Mouse (Mus musculus): ENCODE results near the gene Slc2a4. TPM values are rescaled to one million over a fixed set of nuclear protein-coding genes. Genes with fewer than 3 reads are reported as not detected.
"Not testable (repeated sequence)": the region's sequence is repeated elsewhere in the genome, so short reads cannot be mapped to it uniquely, and the experiment has no call there.

Gene Slc2a4
- polyA plus RNA-seq, 1 experiment from 2014 or later, result 15.7 TPM

GRCm38 (mm10) chr11:69921114-69922011 lies 26.6 kb downstream of the Slc2a4 start, which contains the start of gene Eif5a:
TSS of gene Eif5a (minus strand) at chr11:69921958.
- Histone ChIP-seq H3K27me3 (ENCODE audit: poor library complexity, severe bottlenecking) (no peaks in the 10 kb centered on the region), H3K36me3 (replicated peaks) (peaks cover 35% of the 10 kb centered on the region), H3K9me3 (no peaks in the 10 kb centered on the region), H3K4me1 (peaks cover 44% of the 10 kb centered on the region), H3K4me3 (peak within 1 kb of the TSS; percentile 99), H3K27ac (peak within 1 kb of the TSS; percentile 99)
- DNase-seq (ENCODE audit: extremely low spot score, low spot score), result peak; percentile 100
- under 1% methylated on average over 78 of the region's 78 CpGs for WGBS

DNA sequence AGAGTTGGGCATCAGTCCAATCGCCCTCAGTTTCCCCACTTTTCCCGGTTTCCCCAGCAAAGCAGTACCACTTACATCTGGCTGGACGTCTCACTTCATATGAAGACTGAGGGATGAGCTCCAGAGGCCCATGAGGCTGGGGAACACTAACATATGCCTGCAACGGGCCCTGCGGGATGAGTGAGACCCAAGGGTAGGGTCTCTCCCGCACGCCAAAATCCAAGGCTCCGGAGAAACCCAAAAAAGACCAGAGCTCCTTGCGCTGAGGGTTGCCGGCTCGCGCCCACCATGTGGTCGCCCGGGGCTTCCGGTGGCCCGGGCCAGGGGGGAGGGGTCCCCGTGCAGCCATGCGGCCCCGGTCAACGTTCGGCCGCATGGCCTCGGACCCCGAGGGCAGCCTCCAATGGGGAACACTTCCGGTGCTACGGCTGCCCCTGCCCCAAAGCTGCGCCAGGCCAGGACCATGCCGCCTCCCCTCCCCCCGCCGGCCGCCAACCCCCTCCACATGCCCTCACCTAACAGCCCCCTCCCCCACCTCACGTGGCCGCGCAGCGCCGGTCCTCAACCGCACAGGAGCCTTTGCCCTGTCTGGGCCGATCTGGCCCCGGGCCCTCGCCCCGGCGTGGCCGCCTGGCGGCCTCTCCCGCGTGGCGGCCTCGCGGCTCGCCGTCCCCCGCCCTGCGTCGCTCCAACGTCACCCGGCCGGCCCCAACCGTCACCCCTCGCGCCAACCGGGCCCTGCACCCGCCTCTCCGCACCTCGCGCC lies 27.5 kb downstream of the Slc2a4 start:
- H3K36me3 ChIP-seq (replicated peaks), result peaks cover 44% of the 10 kb centered on the region
- DNase-seq (ENCODE audit: extremely low spot score, low spot score), result peak; percentile 70
- H3K9me3 ChIP-seq, result no peaks in the 10 kb centered on the region
- H3K4me1 ChIP-seq, result peaks cover 53% of the 10 kb centered on the region
- no peaks in the 10 kb centered on the region for H3K27me3 ChIP-seq (ENCODE audit: poor library complexity, severe bottlenecking)
- under 1% methylated on average over 64 of the region's 65 CpGs for WGBS
- H3K4me3 ChIP-seq, result peak overlapping the region; percentile 99
- H3K27ac ChIP-seq, result peak overlapping the region; percentile 99

DNA sequence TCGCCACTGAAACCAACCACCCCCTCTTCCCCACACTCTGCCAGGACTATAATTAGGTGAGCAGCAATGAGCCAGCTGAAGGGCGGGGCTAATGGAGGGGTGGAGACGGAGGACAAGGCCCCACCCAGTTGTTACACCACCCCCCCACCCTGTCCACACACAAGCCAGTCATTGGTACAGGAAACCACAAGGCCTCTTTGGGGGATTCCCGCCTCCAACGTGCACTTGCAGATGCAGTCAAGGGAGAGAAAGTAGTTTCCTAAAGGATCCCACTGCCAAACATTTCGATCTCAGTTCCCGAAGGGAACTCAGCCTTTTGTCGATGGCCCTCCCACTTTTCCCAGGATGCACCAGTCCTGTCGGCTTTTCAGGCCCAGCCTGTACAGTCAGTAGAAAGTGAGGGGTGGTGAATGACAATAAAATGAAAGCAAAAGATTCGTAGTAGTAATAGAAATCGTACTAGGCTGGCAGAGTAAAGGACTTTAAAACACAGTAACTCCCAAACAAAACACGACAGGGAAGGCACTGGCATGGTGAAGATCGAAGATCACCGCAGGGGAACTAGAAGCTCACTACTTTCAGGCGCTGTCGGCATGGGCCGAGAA lies 28.2 kb downstream of the Slc2a4 start:
- Histone ChIP-seq H3K4me1 (peaks cover 60% of the 10 kb centered on the region), H3K27me3 (ENCODE audit: poor library complexity, severe bottlenecking) (no peaks in the 10 kb centered on the region), H3K27ac (peak overlapping the region; percentile 99), H3K9me3 (no peaks in the 10 kb centered on the region), H3K4me3 (peak overlapping the region; percentile 99), H3K36me3 (replicated peaks) (peaks cover 51% of the 10 kb centered on the region)
- peak; percentile 62 for DNase-seq (ENCODE audit: extremely low spot score, low spot score)
- 1% methylated on average over 17 of the region's 17 CpGs for WGBS

GRCm38 (mm10) chr11:69919053-69919452 lies 28.9 kb downstream of the Slc2a4 start:
- Histone ChIP-seq H3K27ac (0 out of 2 replicates have a peak overlapping the region, but pooled peaks have one; percentile 99), H3K4me1 (peaks cover 67% of the 10 kb centered on the region), H3K36me3 (replicated peaks) (peaks cover 55% of the 10 kb centered on the region), H3K4me3 (peak overlapping the region; percentile 99), H3K9me3 (no peaks in the 10 kb centered on the region), H3K27me3 (ENCODE audit: poor library complexity, severe bottlenecking) (no peaks in the 10 kb centered on the region)
- no peak for DNase-seq (ENCODE audit: extremely low spot score, low spot score)
- WGBS, result 87% methylated on average over 9 of the region's 9 CpGs

- Histone ChIP-seq H3K9me3 (no peaks in the 10 kb centered on the region), H3K4me3 (peak overlapping the region; percentile 19; the same call in 1 of the 2 replicates), H3K27ac (no peak overlapping the region), H3K4me1 (peaks cover 76% of the 10 kb centered on the region), H3K27me3 (ENCODE audit: poor library complexity, severe bottlenecking) (no peaks in the 10 kb centered on the region), H3K36me3 (replicated peaks) (peaks cover 61% of the 10 kb centered on the region)
- WGBS, result 89% methylated on average over 5 of the region's 5 CpGs
- DNase-seq (ENCODE audit: extremely low spot score, low spot score), result no peak
Observed at GRCm38 (mm10) chr11:69918118-69918517, 29.9 kb downstream of the Slc2a4 start.

GRCm38 (mm10) chr11:69917379-69917948 lies 30.5 kb downstream of the Slc2a4 start:
- WGBS, result 88% methylated on average over 8 of the region's 8 CpGs
- Histone ChIP-seq H3K27ac (no peak overlapping the region), H3K9me3 (no peaks in the 10 kb centered on the region), H3K27me3 (ENCODE audit: poor library complexity, severe bottlenecking) (no peaks in the 10 kb centered on the region), H3K4me1 (peaks cover 74% of the 10 kb centered on the region), H3K36me3 (replicated peaks) (peaks cover 68% of the 10 kb centered on the region), H3K4me3 (peak overlapping the region; percentile 19; the same call in 1 of the 2 replicates)
- DNase-seq (ENCODE audit: extremely low spot score, low spot score), result no peak

DNA sequence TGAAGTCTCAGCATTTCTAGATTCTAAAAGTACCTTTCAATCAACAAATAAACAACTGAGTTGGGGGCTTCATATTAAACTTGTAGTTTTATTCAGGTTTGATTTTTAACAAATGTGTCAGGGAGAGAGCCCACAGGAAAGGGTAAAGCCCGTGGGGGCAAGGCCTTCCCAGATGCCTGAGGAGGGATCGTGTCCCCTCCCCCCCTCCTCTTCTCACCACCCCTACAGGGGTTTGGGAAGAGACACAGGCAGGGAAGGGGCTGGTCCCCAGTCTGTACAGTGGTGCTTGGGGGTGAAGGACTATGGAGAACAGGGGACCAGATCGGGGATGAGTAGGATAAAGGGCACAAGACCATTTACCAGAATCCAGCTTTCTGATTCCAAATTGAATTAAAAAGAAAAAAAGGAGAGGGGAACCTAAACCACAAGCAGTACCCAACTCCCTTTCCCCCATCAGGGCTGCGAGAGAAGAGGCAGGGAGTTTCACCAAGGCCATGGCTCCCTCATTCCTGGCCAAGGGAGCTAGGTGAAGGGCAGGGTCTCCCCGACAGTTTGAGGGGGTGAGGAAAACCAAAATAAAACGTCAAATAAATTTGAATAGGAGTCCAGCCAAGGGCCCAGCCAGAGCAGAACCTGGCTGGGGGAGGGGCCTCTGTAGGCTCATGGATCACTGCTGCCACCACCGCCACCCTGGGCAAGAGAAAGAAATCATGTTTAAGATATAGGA lies 31.2 kb downstream of the Slc2a4 start:
- Histone ChIP-seq H3K4me3 (peak overlapping the region; percentile 96; the same call in 1 of the 2 replicates), H3K4me1 (peaks cover 69% of the 10 kb centered on the region), H3K36me3 (replicated peaks) (peaks cover 74% of the 10 kb centered on the region)
- not testable (repeated sequence) for DNase-seq (ENCODE audit: extremely low spot score, low spot score); H3K9me3 ChIP-seq; H3K27me3 ChIP-seq (ENCODE audit: poor library complexity, severe bottlenecking); H3K27ac ChIP-seq
- 72% methylated on average over 7 of the region's 7 CpGs for WGBS

DNA sequence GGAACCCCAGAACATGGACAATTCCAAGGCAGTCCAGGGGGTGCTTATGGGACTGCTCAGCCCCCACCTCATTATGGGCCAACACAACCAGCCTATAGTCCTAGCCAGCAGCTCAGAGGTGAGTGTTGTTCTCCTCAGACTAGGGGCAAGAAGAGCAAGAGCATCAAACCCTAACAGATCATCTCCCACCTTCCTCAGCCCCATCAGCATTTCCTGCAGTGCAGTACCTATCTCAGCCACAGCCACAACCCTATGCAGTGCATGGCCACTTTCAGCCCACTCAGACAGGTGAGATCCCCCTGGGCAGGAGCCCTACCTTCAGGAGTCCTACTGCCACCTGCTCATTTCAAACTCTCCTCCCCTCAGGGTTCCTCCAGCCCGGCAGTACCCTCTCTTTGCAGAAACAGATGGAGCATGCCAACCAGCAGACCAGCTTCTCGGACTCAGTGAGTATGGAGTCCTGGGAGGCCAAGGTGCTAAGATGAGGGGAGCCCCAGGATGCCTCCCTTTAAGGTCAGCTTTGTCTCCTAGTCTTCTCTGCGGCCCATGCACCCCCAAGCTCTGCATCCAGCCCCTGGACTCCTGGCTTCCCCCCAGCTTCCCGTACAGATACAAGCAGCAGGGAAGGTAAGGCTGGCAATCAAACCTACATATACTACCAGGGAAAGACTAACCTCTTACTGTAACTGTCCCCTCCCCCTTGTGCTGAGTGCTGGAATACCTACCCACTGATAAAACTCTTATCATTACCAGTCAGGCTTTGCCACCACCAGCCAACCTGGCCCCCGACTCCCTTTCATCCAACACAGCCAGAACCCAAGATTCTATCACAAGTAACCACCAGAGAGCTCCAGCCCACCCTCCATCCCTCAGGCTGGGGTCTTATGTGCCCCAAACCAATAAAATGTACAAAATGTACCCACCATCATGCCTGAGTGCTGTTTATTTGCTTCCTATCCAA lies 32.0 kb downstream of the Slc2a4 start:
- Histone ChIP-seq H3K9me3 (no peaks in the 10 kb centered on the region), H3K4me1 (peaks cover 69% of the 10 kb centered on the region), H3K36me3 (replicated peaks) (peaks cover 83% of the 10 kb centered on the region), H3K4me3 (peak overlapping the region; percentile 96), H3K27ac (no peak overlapping the region), H3K27me3 (ENCODE audit: poor library complexity, severe bottlenecking) (no peaks in the 10 kb centered on the region)
- WGBS, result 74% methylated on average over 5 of the region's 5 CpGs
- DNase-seq (ENCODE audit: extremely low spot score, low spot score), result no peak

DNA sequence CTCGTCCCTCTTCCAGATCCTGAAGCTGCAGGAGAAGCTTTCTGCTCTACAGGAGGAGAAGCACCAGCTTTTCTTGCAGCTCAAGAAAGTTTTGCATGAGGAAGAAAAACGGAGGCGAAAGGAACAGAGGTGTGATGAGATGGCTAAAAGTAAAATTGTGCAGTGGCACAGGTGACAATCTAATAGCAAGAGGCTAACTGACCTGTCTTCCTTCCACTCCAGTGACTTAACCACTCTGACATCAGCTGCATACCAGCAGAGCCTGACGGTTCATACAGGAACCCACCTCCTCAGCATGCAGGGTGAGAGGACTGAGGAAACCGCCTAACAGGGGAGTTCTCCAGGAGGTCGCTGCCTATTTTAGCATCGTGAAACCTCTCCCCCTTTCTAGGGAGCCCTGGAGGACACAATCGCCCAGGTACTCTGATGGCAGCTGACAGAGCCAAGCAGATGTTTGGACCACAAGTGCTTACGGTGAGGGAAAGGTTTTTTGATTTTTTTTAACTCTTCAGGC lies 33.0 kb downstream of the Slc2a4 start:
- 43% methylated on average over 9 of the region's 9 CpGs for WGBS
- Histone ChIP-seq H3K36me3 (replicated peaks) (peaks cover 93% of the 10 kb centered on the region), H3K9me3 (no peaks in the 10 kb centered on the region), H3K27me3 (ENCODE audit: poor library complexity, severe bottlenecking) (no peaks in the 10 kb centered on the region), H3K4me3 (peak overlapping the region; percentile 96), H3K4me1 (peaks cover 66% of the 10 kb centered on the region), H3K27ac (peak overlapping the region; percentile 96; the same call in 1 of the 2 replicates)
- peak; percentile 14 for DNase-seq (ENCODE audit: extremely low spot score, low spot score)

DNA sequence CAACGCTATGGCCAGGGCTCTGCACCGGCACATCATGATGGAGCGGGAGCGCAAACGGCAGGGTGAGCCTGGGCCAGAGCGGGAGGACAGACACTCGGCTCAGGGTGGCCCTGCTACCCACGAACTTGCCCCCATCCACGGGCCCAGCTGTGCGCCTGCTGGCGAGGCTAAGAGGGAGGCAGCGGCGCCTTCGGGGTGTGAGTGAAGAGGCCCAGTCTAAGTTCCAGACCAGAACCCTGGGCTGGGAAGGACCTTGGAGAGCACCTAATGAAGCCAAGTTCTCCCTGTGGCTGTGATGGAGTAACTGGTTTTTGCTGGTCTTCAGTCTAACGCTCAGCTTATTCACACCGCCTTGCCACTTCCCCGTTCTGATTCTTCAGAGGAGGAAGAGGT lies 33.6 kb downstream of the Slc2a4 start:
- 4% methylated on average over 17 of the region's 17 CpGs for WGBS
- no peak for DNase-seq (ENCODE audit: extremely low spot score, low spot score)
- H3K9me3 ChIP-seq, result no peaks in the 10 kb centered on the region
- H3K36me3 ChIP-seq (replicated peaks), result peaks cover 94% of the 10 kb centered on the region
- peak overlapping the region; percentile 96 for H3K27ac ChIP-seq
- peak overlapping the region; percentile 96 for H3K4me3 ChIP-seq
- peaks cover 60% of the 10 kb centered on the region for H3K4me1 ChIP-seq
- H3K27me3 ChIP-seq (ENCODE audit: poor library complexity, severe bottlenecking), result no peaks in the 10 kb centered on the region

Measured in forebrain, embryonic 10.5 days (tissue).